Mouse (Mus musculus) neural tube, embryonic 11.5 days (tissue): ENCODE results near the gene Tent4b. TPM values are rescaled to one million over a fixed set of nuclear protein-coding genes. Genes with fewer than 3 reads are reported as not detected.

ENCODE experiments used
- ATAC-seq: fragments of 200-750 bp; cut with Nextera tagmentation; 2 replicates; pipeline ENCODE4 v1.8.0; 2017; ENCODE audit warnings: moderate number of reproducible peaks, mild to moderate bottlenecking, moderate TSS enrichment, moderate library complexity; ENCODE audit not compliant: insufficient read depth, low FRiP score, low TSS enrichment
- DNase-seq: peaks from one replicate; pipeline ENCODE4 v3.0.0-alpha.2; 2015; ENCODE audit warnings: low spot score
- H3K27ac ChIP-seq: fragments of 300-500 bp; sonication (generic); 2 replicates; pipeline ENCODE4 v1.5.1; 2014; ENCODE audit warnings: low read depth, mild to moderate bottlenecking, low read length
- H3K27me3 ChIP-seq: fragments of 300-500 bp; sonication (generic); 2 replicates; pipeline ENCODE4 v1.6.1; 2014; ENCODE audit warnings: mild to moderate bottlenecking, low read length, mixed read lengths; ENCODE audit not compliant: control insufficient read depth, insufficient read depth
- H3K36me3 ChIP-seq: fragments of 300-500 bp; sonication (generic); 2 replicates; pipeline ENCODE4 v1.6.1; 2014; ENCODE audit warnings: mild to moderate bottlenecking, low read length, moderate library complexity, mixed read lengths; ENCODE audit not compliant: control insufficient read depth, insufficient read depth
- H3K4me1 ChIP-seq: fragments of 300-500 bp; sonication (generic); 2 replicates; pipeline ENCODE4 v1.6.1; 2014; ENCODE audit warnings: low read length, mixed read lengths; ENCODE audit not compliant: control insufficient read depth, insufficient read depth
- H3K4me2 ChIP-seq: fragments of 300-500 bp; sonication (generic); 2 replicates; pipeline ENCODE4 v1.6.1; 2014; ENCODE audit warnings: low read depth, mild to moderate bottlenecking, moderate library complexity
- H3K4me3 ChIP-seq: fragments of 300-500 bp; sonication (generic); 2 replicates; pipeline ENCODE4 v1.5.1; 2014; ENCODE audit warnings: low read depth, low read length
- H3K9ac ChIP-seq: fragments of 300-500 bp; sonication (generic); 2 replicates; pipeline ENCODE4 v1.6.1; 2014; ENCODE audit warnings: mild to moderate bottlenecking, low read length
- H3K9me3 ChIP-seq: fragments of 300-500 bp; sonication (generic); 2 replicates; pipeline ENCODE4 v1.6.1; 2016; ENCODE audit warnings: low read length; ENCODE audit not compliant: control insufficient read depth
- WGBS: fragments of 180-500 bp; shearing (Covaris S2); extraction: QIAGEN DNeasy Blood & Tissue Kit; methylation state at CpG from one replicate; pipeline ENCODE4 v1.1.7; 2014; 5-methylcytosine and 5-hydroxymethylcytosine counted together
- polyA plus RNA-seq: library from polyadenylated mRNA; unstranded; fragments of >200 nt; fragmentation: Nextera tagmentation; extraction: Ambion mirVana; gene quantifications from 2 replicates; pipeline ENCODE4 v1.2.1, GENCODE M21; 2014

The Tent4b gene
- polyA plus RNA-seq, 1 experiment from 2014 or later: 11.2 TPM

GRCm38 (mm10) chr8:88221353-88221752 lies 22.3 kb downstream of the Tent4b start:
- Histone ChIP-seq H3K4me1 (peaks cover 17% of the 10 kb centered on the region), H3K27ac (no peak overlapping the region), H3K4me3 (no peak overlapping the region), H3K36me3 (no peaks in the 10 kb centered on the region), H3K9me3 (no peaks in the 10 kb centered on the region), H3K9ac (no peak overlapping the region), H3K4me2 (no peak overlapping the region), H3K27me3 (no peaks in the 10 kb centered on the region)
- WGBS: 66% methylated on average over 4 of the region's 4 CpGs
- DNase-seq: no peak
- ATAC-seq: no peak

GRCm38 (mm10) chr8:88225358-88225757 lies 26.3 kb downstream of the Tent4b start:
- WGBS: 12% methylated on average over 5 of the region's 5 CpGs
- H3K4me2 ChIP-seq: no peak overlapping the region
- peaks cover 30% of the 10 kb centered on the region for H3K4me1 ChIP-seq
- no peak overlapping the region for H3K4me3 ChIP-seq
- H3K9me3 ChIP-seq: no peaks in the 10 kb centered on the region
- no peaks in the 10 kb centered on the region for H3K36me3 ChIP-seq
- ATAC-seq (peak; percentile 50), DNase-seq (peak; percentile 38)
- H3K27me3 ChIP-seq: no peaks in the 10 kb centered on the region
- peak overlapping the region; percentile 73 for H3K27ac ChIP-seq
- H3K9ac ChIP-seq: 0 out of 2 replicates have a peak overlapping the region, but pooled peaks have one; percentile 6

- H3K27me3 ChIP-seq: no peaks in the 10 kb centered on the region
- ATAC-seq (no peak), DNase-seq (peak; percentile 18)
- no peak overlapping the region for H3K4me3 ChIP-seq
- no peak overlapping the region for H3K27ac ChIP-seq
- 59% methylated on average over 6 of the region's 6 CpGs for WGBS
- no peak overlapping the region for H3K9ac ChIP-seq
- no peaks in the 10 kb centered on the region for H3K9me3 ChIP-seq
- H3K4me2 ChIP-seq: no peak overlapping the region
- peaks cover 30% of the 10 kb centered on the region for H3K4me1 ChIP-seq
- H3K36me3 ChIP-seq: no peaks in the 10 kb centered on the region
Observed at GRCm38 (mm10) chr8:88227851-88228250, 28.8 kb downstream of the Tent4b start.

GRCm38 (mm10) chr8:88228286-88228685 lies 29.3 kb downstream of the Tent4b start:
- no peaks in the 10 kb centered on the region for H3K27me3 ChIP-seq
- no peaks in the 10 kb centered on the region for H3K9me3 ChIP-seq
- H3K4me3 ChIP-seq: no peak overlapping the region
- H3K4me2 ChIP-seq: no peak overlapping the region
- peaks cover 30% of the 10 kb centered on the region for H3K4me1 ChIP-seq
- no peak for ATAC-seq
- no peak overlapping the region for H3K9ac ChIP-seq
- H3K27ac ChIP-seq: no peak overlapping the region
- DNase-seq: no peak
- WGBS: 71% methylated on average over 1 of the region's 1 CpGs
- no peaks in the 10 kb centered on the region for H3K36me3 ChIP-seq

- H3K36me3 ChIP-seq: no peaks in the 10 kb centered on the region
- H3K4me1 ChIP-seq: peaks cover 30% of the 10 kb centered on the region
- H3K4me3 ChIP-seq: no peak overlapping the region
- no peak overlapping the region for H3K4me2 ChIP-seq
- WGBS: 80% methylated on average over 1 of the region's 1 CpGs
- ATAC-seq (no peak), DNase-seq (no peak)
- no peak overlapping the region for H3K27ac ChIP-seq
- H3K9me3 ChIP-seq: no peaks in the 10 kb centered on the region
- no peaks in the 10 kb centered on the region for H3K27me3 ChIP-seq
- no peak overlapping the region for H3K9ac ChIP-seq
Observed at GRCm38 (mm10) chr8:88228800-88229199, 29.8 kb downstream of the Tent4b start.

DNA sequence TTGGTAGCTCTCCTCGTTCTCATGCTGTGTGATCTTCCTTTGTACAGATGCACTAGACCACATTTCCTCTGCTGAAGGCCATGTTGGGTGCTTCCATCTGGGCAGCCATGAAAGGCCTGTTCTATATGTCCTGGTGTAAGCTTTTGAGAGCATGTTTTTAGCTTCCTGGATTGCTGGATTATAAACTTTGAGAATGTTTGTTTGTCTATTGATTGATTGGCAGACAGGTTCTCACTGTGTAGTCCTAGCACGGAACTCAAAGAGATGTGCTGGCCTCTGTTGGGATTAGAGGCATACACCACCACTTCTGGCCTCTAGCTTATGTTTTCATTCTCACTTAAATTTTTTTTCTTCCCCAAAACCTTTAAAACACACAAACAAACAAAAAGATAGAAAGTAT lies 37.7 kb downstream of the Tent4b start:
- H3K4me2 ChIP-seq: no peak overlapping the region
- H3K27me3 ChIP-seq: no peaks in the 10 kb centered on the region
- H3K4me1 ChIP-seq: no peaks in the 10 kb centered on the region
- H3K27ac ChIP-seq: no peak overlapping the region
- H3K4me3 ChIP-seq: no peak overlapping the region
- H3K36me3 ChIP-seq: no peaks in the 10 kb centered on the region
- H3K9ac ChIP-seq: no peak overlapping the region
- WGBS: 80% methylated on average over 2 of the region's 2 CpGs
- ATAC-seq: no peak
- DNase-seq: no peak
- H3K9me3 ChIP-seq: no peaks in the 10 kb centered on the region

GRCm38 (mm10) chr8:88237606-88238005 lies 38.6 kb downstream of the Tent4b start:
- Histone ChIP-seq H3K4me2 (no peak overlapping the region), H3K9ac (no peak overlapping the region), H3K9me3 (no peaks in the 10 kb centered on the region), H3K27me3 (no peaks in the 10 kb centered on the region), H3K36me3 (no peaks in the 10 kb centered on the region), H3K27ac (no peak overlapping the region), H3K4me1 (no peaks in the 10 kb centered on the region), H3K4me3 (no peak overlapping the region)
- 83% methylated on average over 2 of the region's 2 CpGs for WGBS
- ATAC-seq (no peak), DNase-seq (no peak)

DNA sequence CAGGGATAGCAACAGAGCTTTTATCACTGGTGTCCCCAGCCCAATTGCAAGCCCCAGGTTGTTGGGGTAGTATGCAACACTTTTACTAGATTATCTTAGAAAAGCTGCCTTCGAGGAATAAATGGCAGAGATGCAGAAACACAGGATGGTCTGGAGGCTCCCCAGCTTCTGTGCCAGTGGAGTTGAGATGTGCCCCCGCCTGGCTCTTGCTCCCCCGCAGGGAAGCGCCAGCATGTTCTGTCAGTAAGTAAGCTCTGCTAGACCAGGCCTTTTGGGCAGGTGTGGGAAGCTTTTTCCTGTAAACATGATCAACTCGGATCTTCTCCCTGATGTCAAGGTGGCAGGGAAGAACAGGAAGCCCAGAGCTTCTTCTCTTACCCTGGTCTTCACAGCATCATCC lies 40.3 kb downstream of the Tent4b start:
- Histone ChIP-seq H3K4me2 (no peak overlapping the region), H3K9me3 (no peaks in the 10 kb centered on the region), H3K27ac (no peak overlapping the region), H3K4me3 (no peak overlapping the region), H3K27me3 (no peaks in the 10 kb centered on the region), H3K9ac (no peak overlapping the region), H3K36me3 (no peaks in the 10 kb centered on the region), H3K4me1 (no peaks in the 10 kb centered on the region)
- DNase-seq: no peak
- WGBS: 85% methylated on average over 5 of the region's 5 CpGs
- no peak for ATAC-seq

- no peak overlapping the region for H3K9ac ChIP-seq
- H3K4me1 ChIP-seq: no peaks in the 10 kb centered on the region
- H3K4me3 ChIP-seq: no peak overlapping the region
- DNase-seq (no peak), ATAC-seq (no peak)
- H3K27me3 ChIP-seq: no peaks in the 10 kb centered on the region
- H3K4me2 ChIP-seq: no peak overlapping the region
- H3K9me3 ChIP-seq: no peaks in the 10 kb centered on the region
- no peaks in the 10 kb centered on the region for H3K36me3 ChIP-seq
- WGBS: 81% methylated on average over 4 of the region's 4 CpGs
- H3K27ac ChIP-seq: no peak overlapping the region
Observed at GRCm38 (mm10) chr8:88241871-88242270, 42.9 kb downstream of the Tent4b start.
